Mouse (Mus musculus): ENCODE measurements at regions not wholly inside any gene's neighbourhood (a gene's known extent, or its start where the extent isn't known, plus 50 kb on each side); places are given as distances from the start of the nearest gene placed in this dataset.

DNA sequence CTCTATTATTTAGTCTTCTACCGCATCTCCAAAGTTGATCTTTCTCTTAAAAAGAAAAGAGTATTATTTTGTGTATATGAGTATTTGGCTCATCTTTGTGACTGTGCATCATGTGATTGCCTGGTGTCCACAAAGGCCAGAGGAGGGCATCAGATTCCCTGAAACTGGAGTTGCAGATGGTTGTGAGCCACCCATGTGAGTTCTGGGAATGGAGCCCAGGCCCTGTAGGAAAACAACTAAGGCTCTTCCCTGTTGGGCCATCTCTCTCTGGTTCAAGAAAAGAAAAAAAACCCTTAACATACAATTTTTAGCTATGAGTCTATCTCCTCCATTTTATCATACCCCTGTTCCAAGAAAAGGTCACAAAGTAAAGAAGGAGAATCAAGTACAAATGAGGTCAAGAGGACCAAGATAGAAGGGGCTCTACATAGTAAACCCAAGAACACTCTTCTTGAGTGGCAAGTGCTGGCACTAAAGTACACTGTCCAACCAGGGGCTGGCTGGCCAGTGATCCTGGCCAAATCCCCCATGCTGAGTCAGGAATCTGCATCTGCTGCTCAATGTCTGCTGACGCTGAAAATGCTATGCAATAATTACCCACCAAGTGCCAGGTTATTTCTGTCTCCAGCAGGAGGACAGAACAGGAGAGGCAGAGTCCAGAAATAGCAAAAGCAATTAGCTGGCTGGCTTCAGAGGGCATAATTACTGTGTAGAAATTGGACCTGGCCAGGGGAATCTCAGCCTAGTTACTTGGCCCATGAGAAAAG is 108.2 kb upstream of the B3gat1 start:
- H3K36me3 ChIP-seq (ENCODE audit: control insufficient read depth, insufficient read depth, low read length), result no peaks in the 10 kb centered on the region
- H3K4me2 ChIP-seq (ENCODE audit: low read depth), result no peak overlapping the region
- DNase-seq (ENCODE audit: low spot score) (no peak), ATAC-seq (ENCODE audit: insufficient read depth, low FRiP score, low TSS enrichment) (no peak)
- H3K4me1 ChIP-seq (ENCODE audit: control insufficient read depth, insufficient read depth, low read length), result no peaks in the 10 kb centered on the region
- WGBS, result 72% methylated on average over 2 of the region's 2 CpGs
- no peak overlapping the region for H3K4me3 ChIP-seq (ENCODE audit: low read depth, low read length)
- H3K9ac ChIP-seq (ENCODE audit: low read length), result no peak overlapping the region
- H3K27ac ChIP-seq (ENCODE audit: low read depth, low read length), result no peak overlapping the region
- no peaks in the 10 kb centered on the region for H3K27me3 ChIP-seq (ENCODE audit: control insufficient read depth, insufficient read depth, low read length)
- H3K9me3 ChIP-seq (ENCODE audit: control insufficient read depth, low read length), result no peaks in the 10 kb centered on the region

DNA sequence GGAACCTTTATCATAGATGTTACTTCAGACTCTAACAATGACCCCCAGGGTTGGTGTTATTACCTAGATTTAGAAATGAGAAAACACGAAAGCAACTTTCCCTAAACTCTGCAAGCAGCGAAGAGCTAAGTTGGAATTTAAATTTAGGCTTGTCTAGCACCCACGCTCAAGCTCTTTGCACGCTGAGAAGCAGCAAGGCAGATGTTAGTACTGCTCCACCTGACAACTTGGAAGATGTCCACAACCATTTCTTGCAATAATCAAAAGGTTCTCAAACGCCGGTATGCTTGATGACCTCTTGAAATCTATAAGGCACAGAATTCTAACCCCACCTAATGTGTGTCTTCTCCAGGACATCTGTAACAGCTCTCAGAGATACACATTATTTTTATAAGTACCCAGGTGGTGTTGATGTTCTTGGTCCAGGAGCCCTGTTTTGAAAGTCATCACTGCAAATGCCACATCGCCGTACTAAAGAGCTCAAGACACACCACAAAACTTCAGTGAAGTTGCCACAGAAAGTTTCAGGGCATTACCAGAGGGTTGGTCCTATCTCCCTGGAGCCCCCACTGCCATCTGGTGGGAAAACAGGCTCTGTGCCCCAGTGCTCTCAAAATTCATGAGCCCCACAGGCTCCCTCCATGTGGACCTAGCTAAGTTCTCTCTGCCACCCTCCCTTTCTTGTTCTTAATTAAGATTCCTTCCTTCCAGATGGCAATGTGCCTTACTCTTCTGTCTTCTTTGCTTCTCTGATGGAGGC is 100.5 kb upstream of the B3gat1 start:
- no peak overlapping the region for H3K4me3 ChIP-seq (ENCODE audit: low read depth, low read length)
- H3K4me2 ChIP-seq (ENCODE audit: low read depth), result no peak overlapping the region
- ATAC-seq (ENCODE audit: insufficient read depth, low FRiP score, low TSS enrichment) (no peak), DNase-seq (ENCODE audit: low spot score) (no peak)
- no peaks in the 10 kb centered on the region for H3K4me1 ChIP-seq (ENCODE audit: control insufficient read depth, insufficient read depth, low read length)
- H3K27me3 ChIP-seq (ENCODE audit: control insufficient read depth, insufficient read depth, low read length), result no peaks in the 10 kb centered on the region
- 91% methylated on average over 8 of the region's 8 CpGs for WGBS
- H3K9me3 ChIP-seq (ENCODE audit: control insufficient read depth, low read length), result no peaks in the 10 kb centered on the region
- H3K27ac ChIP-seq (ENCODE audit: low read depth, low read length), result no peak overlapping the region
- H3K9ac ChIP-seq (ENCODE audit: low read length), result no peak overlapping the region
- H3K36me3 ChIP-seq (ENCODE audit: control insufficient read depth, insufficient read depth, low read length), result no peaks in the 10 kb centered on the region

DNA sequence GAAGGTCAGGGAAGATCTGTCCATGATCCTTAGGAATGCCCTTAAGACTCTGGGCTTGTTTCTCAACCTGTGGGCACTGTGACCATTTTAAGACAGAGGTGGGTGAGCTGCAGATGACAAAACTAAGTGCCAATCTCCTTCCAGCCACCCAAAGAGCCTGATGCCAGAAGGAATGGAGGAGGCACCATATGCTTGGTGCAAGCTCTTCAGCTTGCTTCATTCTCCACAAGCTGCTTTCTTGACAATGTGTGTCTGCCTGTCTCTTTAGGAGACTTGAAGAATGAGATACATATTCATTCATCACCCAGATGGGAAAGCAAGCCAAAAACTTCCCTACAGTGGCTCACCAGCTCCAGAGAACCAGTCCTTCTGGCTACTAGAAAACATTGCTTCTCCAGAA is 98.3 kb upstream of the B3gat1 start:
- no peak overlapping the region for H3K27ac ChIP-seq (ENCODE audit: low read depth, low read length)
- H3K4me1 ChIP-seq (ENCODE audit: control insufficient read depth, insufficient read depth, low read length), result no peaks in the 10 kb centered on the region
- no peak overlapping the region for H3K4me2 ChIP-seq (ENCODE audit: low read depth)
- no peaks in the 10 kb centered on the region for H3K27me3 ChIP-seq (ENCODE audit: control insufficient read depth, insufficient read depth, low read length)
- DNase-seq (ENCODE audit: low spot score), result no peak
- no peak overlapping the region for H3K4me3 ChIP-seq (ENCODE audit: low read depth, low read length)
- no peak overlapping the region for H3K9ac ChIP-seq (ENCODE audit: low read length)
- no peaks in the 10 kb centered on the region for H3K9me3 ChIP-seq (ENCODE audit: control insufficient read depth, low read length)
- no peaks in the 10 kb centered on the region for H3K36me3 ChIP-seq (ENCODE audit: control insufficient read depth, insufficient read depth, low read length)
- no peak for ATAC-seq (ENCODE audit: insufficient read depth, low FRiP score, low TSS enrichment)

DNA sequence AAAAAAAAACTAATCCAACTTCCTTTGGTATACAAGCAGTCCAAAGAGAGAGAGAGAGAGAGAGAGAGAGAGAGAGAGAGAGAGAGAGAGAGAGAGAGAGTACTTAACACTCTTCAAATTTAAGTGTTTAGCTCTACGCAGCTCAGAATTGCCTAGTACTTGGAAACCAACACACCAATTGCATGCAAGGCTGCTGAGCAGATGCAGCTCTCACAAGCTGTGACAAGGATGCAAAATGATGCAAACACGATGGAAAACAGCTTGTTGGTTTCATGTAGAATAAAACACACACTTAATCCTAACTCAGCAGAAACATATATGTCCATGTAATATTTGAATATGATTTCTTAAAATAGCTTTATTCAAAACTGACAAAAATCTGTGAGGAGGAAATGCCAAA is 94.9 kb upstream of the B3gat1 start:
- ATAC-seq (ENCODE audit: insufficient read depth, low FRiP score, low TSS enrichment) (no peak), DNase-seq (ENCODE audit: low spot score) (no peak)
- 87% methylated on average over 2 of the region's 2 CpGs for WGBS

GRCm38 (mm10) chr9:26642302-26642701 is 91.2 kb upstream of the B3gat1 start:
- no peaks in the 10 kb centered on the region for H3K9me3 ChIP-seq (ENCODE audit: control insufficient read depth, low read length)
- H3K27me3 ChIP-seq (ENCODE audit: control insufficient read depth, insufficient read depth, low read length), result no peaks in the 10 kb centered on the region
- no peaks in the 10 kb centered on the region for H3K4me1 ChIP-seq (ENCODE audit: control insufficient read depth, insufficient read depth, low read length)
- H3K9ac ChIP-seq (ENCODE audit: low read length), result no peak overlapping the region
- DNase-seq (ENCODE audit: low spot score), result no peak
- H3K4me3 ChIP-seq (ENCODE audit: low read depth, low read length), result no peak overlapping the region
- H3K4me2 ChIP-seq (ENCODE audit: low read depth), result no peak overlapping the region
- no peak for ATAC-seq (ENCODE audit: insufficient read depth, low FRiP score, low TSS enrichment)
- 75% methylated on average over 2 of the region's 2 CpGs for WGBS
- no peaks in the 10 kb centered on the region for H3K36me3 ChIP-seq (ENCODE audit: control insufficient read depth, insufficient read depth, low read length)
- no peak overlapping the region for H3K27ac ChIP-seq (ENCODE audit: low read depth, low read length)

More for the DNA sequence above, 94.9 kb upstream of the B3gat1 start:
- Histone ChIP-seq H3K9me3 (ENCODE audit: control insufficient read depth, low read length) (no peaks in the 10 kb centered on the region), H3K4me2 (ENCODE audit: low read depth) (no peak overlapping the region), H3K9ac (ENCODE audit: low read length) (no peak overlapping the region), H3K36me3 (ENCODE audit: control insufficient read depth, insufficient read depth, low read length) (no peaks in the 10 kb centered on the region), H3K4me3 (ENCODE audit: low read depth, low read length) (no peak overlapping the region), H3K4me1 (ENCODE audit: control insufficient read depth, insufficient read depth, low read length) (no peaks in the 10 kb centered on the region), H3K27me3 (ENCODE audit: control insufficient read depth, insufficient read depth, low read length) (no peaks in the 10 kb centered on the region), H3K27ac (ENCODE audit: low read depth, low read length) (no peak overlapping the region)

DNA sequence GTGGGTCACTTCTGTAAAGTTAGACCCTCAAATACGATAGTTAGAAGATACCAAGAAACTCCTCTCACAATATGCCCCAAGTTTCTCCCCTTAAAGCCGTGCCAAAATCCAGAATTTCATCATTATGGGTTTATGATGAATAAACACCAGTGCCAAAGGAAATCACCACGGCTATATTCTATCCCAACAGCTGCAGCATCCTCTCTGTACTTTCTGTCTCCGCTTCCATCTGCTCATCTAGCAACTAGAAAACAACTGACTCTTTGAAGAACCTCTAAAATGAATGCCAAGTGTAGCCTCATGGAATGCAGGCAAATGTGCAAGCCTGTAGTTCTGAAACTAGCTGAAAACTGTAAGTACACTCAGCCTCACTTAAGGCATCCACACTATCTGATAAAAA is 90.7 kb upstream of the B3gat1 start:
- ATAC-seq (ENCODE audit: insufficient read depth, low FRiP score, low TSS enrichment) (no peak), DNase-seq (ENCODE audit: low spot score) (no peak)
- H3K27me3 ChIP-seq (ENCODE audit: control insufficient read depth, insufficient read depth, low read length), result no peaks in the 10 kb centered on the region
- 90% methylated on average over 4 of the region's 4 CpGs for WGBS
- H3K4me3 ChIP-seq (ENCODE audit: low read depth, low read length), result no peak overlapping the region
- no peaks in the 10 kb centered on the region for H3K9me3 ChIP-seq (ENCODE audit: control insufficient read depth, low read length)
- no peak overlapping the region for H3K9ac ChIP-seq (ENCODE audit: low read length)
- no peak overlapping the region for H3K4me2 ChIP-seq (ENCODE audit: low read depth)
- no peaks in the 10 kb centered on the region for H3K4me1 ChIP-seq (ENCODE audit: control insufficient read depth, insufficient read depth, low read length)
- H3K27ac ChIP-seq (ENCODE audit: low read depth, low read length), result no peak overlapping the region
- H3K36me3 ChIP-seq (ENCODE audit: control insufficient read depth, insufficient read depth, low read length), result no peaks in the 10 kb centered on the region

- 84% methylated on average over 7 of the region's 7 CpGs for WGBS
- H3K4me1 ChIP-seq (ENCODE audit: control insufficient read depth, insufficient read depth, low read length), result no peaks in the 10 kb centered on the region
- no peak overlapping the region for H3K4me2 ChIP-seq (ENCODE audit: low read depth)
- H3K9ac ChIP-seq (ENCODE audit: low read length), result no peak overlapping the region
- H3K36me3 ChIP-seq (ENCODE audit: control insufficient read depth, insufficient read depth, low read length), result no peaks in the 10 kb centered on the region
- no peaks in the 10 kb centered on the region for H3K9me3 ChIP-seq (ENCODE audit: control insufficient read depth, low read length)
- no peaks in the 10 kb centered on the region for H3K27me3 ChIP-seq (ENCODE audit: control insufficient read depth, insufficient read depth, low read length)
- H3K4me3 ChIP-seq (ENCODE audit: low read depth, low read length), result no peak overlapping the region
- DNase-seq (ENCODE audit: low spot score) (no peak), ATAC-seq (ENCODE audit: insufficient read depth, low FRiP score, low TSS enrichment) (no peak)
- H3K27ac ChIP-seq (ENCODE audit: low read depth, low read length), result no peak overlapping the region
Measured at GRCm38 (mm10) chr9:26649506-26649905, 84.0 kb upstream of the B3gat1 start.

DNA sequence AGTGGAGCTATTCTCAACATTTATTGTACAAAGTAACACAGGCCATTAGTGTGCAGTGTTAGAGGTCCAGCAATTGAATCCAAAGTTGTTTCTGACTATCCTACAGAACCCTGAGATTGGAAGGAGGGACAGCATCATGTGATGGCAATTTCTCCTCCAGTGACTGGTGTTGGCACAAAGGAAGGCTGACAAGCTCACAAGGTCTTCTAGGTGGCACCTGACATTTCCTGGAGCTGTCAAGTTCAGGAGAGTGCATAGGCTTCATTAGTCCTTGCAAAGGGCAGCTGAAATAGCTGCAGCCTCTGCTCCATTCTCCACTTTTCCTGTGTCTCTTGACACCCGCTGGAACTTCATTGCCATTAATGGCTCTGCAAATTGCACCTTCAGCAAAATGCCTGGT is 80.6 kb upstream of the B3gat1 start:
- ATAC-seq (ENCODE audit: insufficient read depth, low FRiP score, low TSS enrichment), result no peak

GRCm38 (mm10) chr9:26659366-26659765 is 74.2 kb upstream of the B3gat1 start:
- WGBS, result 68% methylated on average over 2 of the region's 2 CpGs
- H3K4me2 ChIP-seq (ENCODE audit: low read depth), result no peak overlapping the region
- H3K4me1 ChIP-seq (ENCODE audit: control insufficient read depth, insufficient read depth, low read length), result no peaks in the 10 kb centered on the region
- DNase-seq (ENCODE audit: low spot score) (no peak), ATAC-seq (ENCODE audit: insufficient read depth, low FRiP score, low TSS enrichment) (no peak)
- no peak overlapping the region for H3K27ac ChIP-seq (ENCODE audit: low read depth, low read length)
- H3K27me3 ChIP-seq (ENCODE audit: control insufficient read depth, insufficient read depth, low read length), result no peaks in the 10 kb centered on the region
- H3K4me3 ChIP-seq (ENCODE audit: low read depth, low read length), result no peak overlapping the region
- H3K9ac ChIP-seq (ENCODE audit: low read length), result no peak overlapping the region
- H3K9me3 ChIP-seq (ENCODE audit: control insufficient read depth, low read length), result no peaks in the 10 kb centered on the region
- no peaks in the 10 kb centered on the region for H3K36me3 ChIP-seq (ENCODE audit: control insufficient read depth, insufficient read depth, low read length)

More for the DNA sequence above, 80.6 kb upstream of the B3gat1 start:
- H3K9ac ChIP-seq (ENCODE audit: low read length), result no peak overlapping the region
- no peak overlapping the region for H3K27ac ChIP-seq (ENCODE audit: low read depth, low read length)
- WGBS, result 60% methylated on average over 1 of the region's 1 CpGs
- no peak overlapping the region for H3K4me2 ChIP-seq (ENCODE audit: low read depth)
- no peak for DNase-seq (ENCODE audit: low spot score)
- no peak overlapping the region for H3K4me3 ChIP-seq (ENCODE audit: low read depth, low read length)
- no peaks in the 10 kb centered on the region for H3K27me3 ChIP-seq (ENCODE audit: control insufficient read depth, insufficient read depth, low read length)
- no peaks in the 10 kb centered on the region for H3K36me3 ChIP-seq (ENCODE audit: control insufficient read depth, insufficient read depth, low read length)
- no peaks in the 10 kb centered on the region for H3K9me3 ChIP-seq (ENCODE audit: control insufficient read depth, low read length)
- H3K4me1 ChIP-seq (ENCODE audit: control insufficient read depth, insufficient read depth, low read length), result no peaks in the 10 kb centered on the region

Measured in neural tube, embryonic 11.5 days (tissue).